Mouse (Mus musculus) fibroblast of lung, adult 2 months (primary cell): ENCODE measurements around the gene Ifi27.
"Not testable (repeated sequence)": the region's sequence is repeated elsewhere in the genome, so short reads cannot be mapped to it uniquely, and the experiment has no call there.

ENCODE experiments used
- DNase-seq: peaks from one replicate; pipeline ENCODE4 v3.0.0-alpha.2; 2011; ENCODE audit warnings: low read depth

The Ifi27 gene

GRCm38 (mm10) chr12:103456727-103457126 lies 22.7 kb downstream of the Ifi27 start:
- DNase-seq = not testable (repeated sequence)

- no peak for DNase-seq
These were observed 23.1 kb downstream of the Ifi27 start, which contains the start of gene Ifi27l2b for GRCm38 (mm10) chr12:103457140-103457539. Gene Ifi27l2b (minus strand): TSS chr12:103457223.

DNA sequence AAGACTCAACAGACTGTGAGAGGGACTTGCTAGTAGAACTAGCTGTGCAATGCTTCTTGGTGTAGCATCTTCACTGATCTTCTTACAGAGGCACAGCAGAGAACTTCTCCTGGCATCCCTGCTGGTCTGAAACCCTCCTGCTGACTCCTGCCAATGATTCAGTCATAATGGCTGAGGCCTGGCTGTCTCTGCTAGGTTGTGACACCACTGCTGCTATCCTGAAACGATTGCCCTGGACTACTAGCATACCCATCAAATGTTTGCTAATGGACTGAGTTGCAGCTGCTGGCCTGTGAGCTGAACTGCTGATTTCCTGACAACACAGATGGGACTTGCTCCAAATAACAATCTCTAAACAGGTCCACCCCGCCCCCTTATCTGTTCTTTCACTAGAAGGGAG lies 40.5 kb downstream of the Ifi27 start:
- DNase-seq = no peak

- DNase-seq = no peak
These were observed 42.9 kb downstream of the Ifi27 start for GRCm38 (mm10) chr12:103476779-103477389.

DNA sequence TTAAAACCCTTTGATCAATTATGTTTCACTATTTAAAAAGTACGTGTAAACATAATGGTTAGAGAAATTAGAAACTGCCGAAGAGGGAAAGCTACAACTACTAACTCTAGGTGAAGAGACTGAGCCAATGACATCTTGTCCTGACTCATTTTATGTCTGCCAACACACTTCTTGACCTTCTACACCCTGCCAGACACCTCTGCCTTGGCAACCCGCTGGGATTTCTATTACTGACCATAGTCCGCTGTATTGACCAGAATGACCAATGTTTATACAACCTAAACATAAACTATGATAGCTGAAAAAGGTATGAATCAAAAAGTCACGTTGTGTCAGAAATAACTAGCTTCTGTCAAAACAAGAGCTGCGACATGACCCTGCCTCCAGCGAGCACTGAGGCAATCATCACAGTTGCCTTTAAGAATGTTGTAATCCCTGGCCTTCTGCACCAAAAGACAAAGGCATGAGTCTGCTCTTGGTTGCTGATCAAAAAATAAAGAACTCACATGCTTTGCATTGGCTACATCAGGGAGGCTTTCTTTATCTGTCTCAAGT lies 43.5 kb downstream of the Ifi27 start:
- DNase-seq = no peak

GRCm38 (mm10) chr12:103481671-103482070 lies 47.7 kb downstream of the Ifi27 start:
- no peak for DNase-seq

DNA sequence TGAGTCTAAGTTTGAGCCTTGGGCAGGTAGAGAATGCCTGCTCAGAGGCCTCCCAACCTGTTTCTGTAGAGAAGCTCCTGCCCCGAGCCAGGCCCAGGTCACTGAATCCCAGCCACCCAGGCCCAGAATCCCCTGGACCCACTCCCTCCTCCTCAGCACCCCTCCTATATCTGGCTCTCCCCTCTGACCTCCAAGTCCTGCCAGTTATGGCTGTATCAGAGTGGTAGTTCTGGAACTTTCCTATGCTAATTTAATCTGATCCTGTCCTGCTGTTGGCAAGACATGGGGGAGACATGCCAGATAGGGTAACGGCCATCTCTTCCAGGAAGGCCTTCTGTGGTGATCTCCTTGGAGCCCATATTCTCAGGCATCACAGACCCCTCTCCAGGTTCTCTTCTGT lies 48.8 kb downstream of the Ifi27 start:
- no peak for DNase-seq

DNA sequence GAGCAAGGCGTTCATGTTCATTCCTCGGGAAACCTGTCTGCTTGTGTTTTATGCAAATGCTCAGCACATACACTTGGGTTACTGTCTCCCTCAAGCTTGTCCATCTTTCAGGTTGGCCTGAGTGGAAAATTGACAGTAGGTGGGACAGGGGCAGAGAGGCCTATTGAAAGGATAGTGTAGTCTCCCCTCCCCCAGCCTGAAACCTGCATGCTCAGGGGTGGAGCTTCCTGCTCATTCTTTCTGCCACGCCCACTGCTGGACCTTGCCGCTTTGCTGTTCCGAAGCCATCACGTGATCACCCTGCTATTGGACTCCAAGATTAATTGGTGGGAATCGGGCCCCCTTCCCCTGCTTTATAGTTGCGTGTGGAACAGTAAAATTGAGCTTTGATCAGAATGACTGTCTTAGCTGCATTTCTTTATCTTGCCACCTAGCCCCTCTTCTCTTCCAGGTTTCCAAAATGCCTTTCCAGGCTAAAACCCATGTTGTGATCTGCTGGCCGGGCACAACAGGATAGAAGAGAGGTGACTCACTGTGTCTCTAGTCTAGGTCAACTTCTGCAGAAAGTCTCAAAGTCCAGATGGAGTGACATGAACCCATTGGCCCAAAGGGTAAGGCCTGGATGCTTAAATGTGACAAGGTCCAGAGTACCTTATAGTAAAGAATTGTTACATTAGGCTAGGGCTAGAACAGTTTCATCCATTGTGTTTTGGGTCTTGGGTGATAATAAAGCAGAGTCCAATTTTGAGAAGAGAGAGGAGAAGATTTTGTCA lies 50.4 kb downstream of the Ifi27 start:
- not testable (repeated sequence) for DNase-seq

GRCm38 (mm10) chr12:103486726-103487125 lies 52.7 kb downstream of the Ifi27 start:
- DNase-seq = no peak

GRCm38 (mm10) chr12:103487276-103487675 lies 53.3 kb downstream of the Ifi27 start:
- no peak for DNase-seq

DNA sequence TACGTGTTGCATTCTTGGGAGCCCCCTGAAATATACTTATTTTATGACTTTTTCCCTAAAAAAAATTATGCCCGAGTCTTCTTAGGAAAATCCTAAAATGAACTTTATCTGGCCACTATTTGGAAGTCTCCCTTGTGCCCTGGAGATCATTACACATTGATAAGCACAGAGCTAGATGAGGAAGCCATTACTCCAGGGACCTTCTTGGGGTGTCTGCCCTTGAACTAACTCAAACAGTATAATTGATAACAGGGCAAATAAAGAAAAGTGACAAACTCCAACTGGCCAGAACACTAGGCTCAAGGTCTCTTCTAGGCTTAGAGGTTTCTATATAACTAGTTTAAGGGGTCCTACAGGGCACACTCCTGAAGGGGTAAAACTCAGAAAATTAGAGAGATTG lies 53.7 kb downstream of the Ifi27 start:
- DNase-seq = no peak
